8 mouse cellular contexts compared by ENCODE assay signal in the genomic region with DNA sequence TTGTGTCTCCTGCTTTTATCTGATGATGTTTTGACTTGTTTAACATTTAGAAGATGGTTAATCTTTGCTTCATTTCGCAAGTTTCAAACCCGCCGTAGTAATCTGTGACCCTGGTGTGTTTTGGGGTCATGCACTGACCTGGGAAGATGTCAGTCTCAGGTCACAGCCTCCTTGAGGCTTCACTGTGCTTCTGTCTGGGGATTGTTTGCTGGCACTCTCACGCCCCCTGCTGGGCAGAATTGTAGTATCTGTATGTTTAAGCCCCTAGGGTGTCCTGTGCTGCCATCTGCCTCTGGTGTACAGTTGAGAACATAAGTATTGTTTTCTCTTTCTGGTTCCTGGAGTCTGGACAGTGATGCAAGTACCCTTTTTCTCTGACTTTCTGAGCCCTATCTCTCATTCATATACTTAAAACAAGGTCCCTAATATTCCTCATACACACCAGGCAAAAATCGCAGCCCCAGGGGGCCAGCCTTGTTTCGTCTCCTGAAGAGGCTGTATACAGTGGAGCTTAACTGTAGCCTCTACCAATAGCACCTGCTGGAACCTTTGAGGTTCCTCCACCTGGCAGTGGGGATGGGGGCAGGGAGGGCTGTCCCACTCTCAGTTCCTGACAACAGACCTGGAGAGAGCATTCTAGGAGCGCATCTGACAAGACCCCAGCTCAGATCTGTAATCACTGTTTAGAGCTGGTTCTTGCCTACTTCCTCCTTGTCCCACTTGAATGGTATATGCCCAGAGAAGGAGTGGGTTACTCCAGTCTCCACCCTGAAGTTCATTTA. TPM values are rescaled to one million over a fixed set of nuclear protein-coding genes. Genes with fewer than 3 reads are reported as not detected.
A peak's percentile ranks its signal among the peaks of the same experiment; 100 is the strongest.
DNase-seq lines count a peak whose midpoint lies in the region; ATAC-seq lines count a peak whose summit lies in the region.

No protein-coding gene starts in this region.

- H3K4me2 ChIP-seq in hindbrain, embryonic 16.5 days (ENCODE audit: low read length) = no peak overlapping the region

- WGBS in hindbrain, embryonic 16.5 days = 60% methylated on average over 7 of the region's 7 CpGs

- peak; percentile 56 for ATAC-seq in hindbrain, embryonic 16.5 days
- ATAC-seq in megakaryocyte, adult 5-6 weeks (ENCODE audit: poor library complexity, severe bottlenecking) = peak; percentile 94

- no peaks in the 10 kb centered on the region; the same call in 1 of the 2 replicates for H3K4me1 ChIP-seq in hindbrain, embryonic 16.5 days (ENCODE audit: control insufficient read depth, insufficient read depth, low read depth, low read length)

- H3K36me3 ChIP-seq in hindbrain, embryonic 16.5 days (ENCODE audit: control insufficient read depth, insufficient read depth, low read length) = peaks cover 14% of the 10 kb centered on the region

- H3K27me3 ChIP-seq in hindbrain, embryonic 16.5 days (replicated peaks; ENCODE audit: control insufficient read depth, insufficient read depth, low read length) = no peaks in the 10 kb centered on the region

- peak; percentile 54 for DNase-seq in WW6 (ENCODE audit: low read depth, low spot score)
- DNase-seq in cerebellum, postnatal 10 days = peak; percentile 90 to 92
- peak; percentile 84 to 88 for DNase-seq in frontal cortex, postnatal 36 days (ENCODE audit: low spot score in 2 of 2)
- DNase-seq in layer of hippocampus, postnatal 36 days = peak; percentile 79 to 84
- DNase-seq in right cerebral cortex, postnatal 14 days = peak; percentile 89
- peak; percentile 70 for DNase-seq in yolk sac, embryonic 10.5 days (ENCODE audit: low spot score)

- no peaks in the 10 kb centered on the region for H3K9me3 ChIP-seq in hindbrain, embryonic 16.5 days (ENCODE audit: control insufficient read depth, low read length)

- H3K4me3 ChIP-seq in hindbrain, embryonic 16.5 days (ENCODE audit: low read length) = no peak overlapping the region

- H3K27ac ChIP-seq in hindbrain, embryonic 16.5 days (ENCODE audit: low read depth, low read length) = no peak overlapping the region

- H3K9ac ChIP-seq in hindbrain, embryonic 16.5 days (ENCODE audit: low read depth, low read length) = no peak overlapping the region

RNA-seq across cellular contexts. Expression of a gene that starts 30.7 kb away (rescaled TPM):
- 0.49 and 0.56 TPM in 2 replicates for polyA plus RNA-seq in hindbrain, embryonic 16.5 days (2015; fragmentation: Nextera tagmentation; extraction: Ambion mirVana)
- total RNA-seq in layer of hippocampus, postnatal 36 days (2021) = under 1 TPM in 1 of 2 experiments, not detected in 1; 0.10 TPM
- total RNA-seq in megakaryocyte, adult 5-6 weeks (2015) = not detected in 2 replicates
- total RNA-seq in megakaryocyte, adult 5-6 weeks (2017) = 0.07 TPM in 1 of 2 replicates, not detected in the other

RNA-seq across cellular contexts. Expression of a gene that starts 38.9 kb away (rescaled TPM):
- 71.6 and 72.9 TPM in 2 replicates for polyA plus RNA-seq in hindbrain, embryonic 16.5 days (2015; fragmentation: Nextera tagmentation; extraction: Ambion mirVana)
- 10 to 100 TPM; 36.6 to 39.4 TPM for total RNA-seq in layer of hippocampus, postnatal 36 days (2021)
- total RNA-seq in megakaryocyte, adult 5-6 weeks (2015) = 12.7 and 14.9 TPM in 2 replicates
- 23.5 and 23.6 TPM in 2 replicates for total RNA-seq in megakaryocyte, adult 5-6 weeks (2017)
